1 mouse cellular context compared by ENCODE assay signal in the genomic region with DNA sequence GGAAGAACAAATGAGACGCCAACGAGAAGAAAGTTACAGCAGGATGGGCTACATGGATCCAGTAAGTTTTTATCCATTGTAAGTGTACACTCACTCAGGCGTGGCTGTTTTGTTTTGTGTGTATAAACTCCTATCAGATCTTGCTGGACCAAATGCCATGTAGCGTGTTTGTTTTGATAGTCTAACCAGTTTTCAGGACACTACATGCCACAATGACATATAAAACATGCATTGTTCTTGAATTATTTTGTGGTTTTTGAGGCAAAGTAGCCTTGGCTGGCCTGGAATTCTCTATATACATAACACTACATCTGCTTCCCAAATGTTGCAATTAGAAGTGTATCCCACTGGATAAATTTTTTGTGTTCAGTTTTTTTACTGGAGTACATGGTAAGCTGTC.
TF ChIP-seq lines count a peak whose summit lies in the region.

No protein-coding gene starts in this region.

TF ChIP-seq in MEL, 35 proteins besides CTCF, POLR2A, EP300 and RAD21 (continued from another document):
- TF ChIP-seq SIN3A (IDR thresholded peaks at IDR 0.05; ENCODE audit: low read length), result peak; percentile 10; the same call in 1 of the 2 replicates
- no peak for TF ChIP-seq RCOR1 (IDR thresholded peaks at IDR 0.05; ENCODE audit: low read depth, low read length)
- no peak for TF ChIP-seq NRF1 (IDR thresholded peaks at IDR 0.05; ENCODE audit: insufficient read depth, low read depth, low read length, poor library complexity, severe bottlenecking)
- no peak for TF ChIP-seq TCF12 (IDR thresholded peaks at IDR 0.05; ENCODE audit: low read depth, low read length)
- TF ChIP-seq POLR2AphosphoS2 (IDR thresholded peaks at IDR 0.05; ENCODE audit: low read length), result 0 out of 2 replicates have a peak, but pooled peaks have one; percentile 22
